In genomic region chr4:63604945-63605344, GRCm38 (mm10) we compare ENCODE assay signal across 36 mouse cellular contexts. TPM values are rescaled to one million over a fixed set of nuclear protein-coding genes. Genes with fewer than 3 reads are reported as not detected.
A peak's percentile ranks its signal among the peaks of the same experiment; 100 is the strongest.
DNase-seq lines count a peak whose midpoint lies in the region; ATAC-seq lines count a peak whose summit lies in the region.
"Had no signal": no experiment of that assay in that cellular context is flagged by ENCODE, and none has a peak within 500 bp of the region (broad histone marks: within the 10 kb centered on the region; RNA-seq: fewer than 3 reads in every experiment).

Gene Gm11213, minus strand, starts transcription at chr4:63605261.

- H3K9me3 ChIP-seq in heart, embryonic 11.5 days (replicated peaks; ENCODE audit: control insufficient read depth, low read length) = no peaks in the 10 kb centered on the region
- no peaks in the 10 kb centered on the region for H3K9me3 ChIP-seq in heart, embryonic 14.5 days (ENCODE audit: control insufficient read depth, low read length)
- H3K9me3 ChIP-seq in heart, embryonic 16.5 days (replicated peaks; ENCODE audit: control insufficient read depth, low read length) = no peaks in the 10 kb centered on the region
- H3K9me3 ChIP-seq: embryonic facial prominence, embryonic 12.5 days; embryonic facial prominence, embryonic 15.5 days had no signal

- WGBS in heart, embryonic 11.5 days (ENCODE audit: insufficient replicate concordance) = 70% methylated on average over 3 of the region's 3 CpGs
- 67% methylated on average over 3 of the region's 3 CpGs for WGBS in heart, embryonic 14.5 days
- 78% methylated on average over 3 of the region's 3 CpGs for WGBS in heart, embryonic 16.5 days

- peak within 1 kb of the TSS; percentile 35; the same call in 1 of the 2 replicates for H3K27ac ChIP-seq in heart, embryonic 11.5 days (ENCODE audit: low read depth, low read length)
- peak within 1 kb of the TSS; percentile 54 to 70 for H3K27ac ChIP-seq in heart, embryonic 14.5 days (replicated peaks in 1 of 2; ENCODE audit: control insufficient read depth in 1 of 2, insufficient read depth in 1 of 2, low read depth in 2 of 2, low read length in 2 of 2)
- peak within 1 kb of the TSS; percentile 68 for H3K27ac ChIP-seq in heart, embryonic 16.5 days (ENCODE audit: low read length)
- H3K27ac ChIP-seq: embryonic facial prominence, embryonic 12.5 days; embryonic facial prominence, embryonic 15.5 days; hindbrain, embryonic 14.5 days; hindbrain, postnatal 0 days had no signal

- H3K36me3 ChIP-seq in heart, embryonic 11.5 days (ENCODE audit: control insufficient read depth, insufficient read depth, low read length) = no peaks in the 10 kb centered on the region
- no peaks in the 10 kb centered on the region for H3K36me3 ChIP-seq in heart, embryonic 14.5 days (ENCODE audit: control insufficient read depth, insufficient read depth, low read length)
- H3K36me3 ChIP-seq in heart, embryonic 16.5 days (ENCODE audit: control insufficient read depth, insufficient read depth) = no peaks in the 10 kb centered on the region
- H3K36me3 ChIP-seq: embryonic facial prominence, embryonic 12.5 days; embryonic facial prominence, embryonic 15.5 days; G1E had no signal

- DNase-seq in heart, adult 11 months = peak; percentile 70
- DNase-seq in heart, postnatal 4 days = no peak
- DNase-seq in heart, postnatal 25 days (ENCODE audit: low spot score) = no peak
- no peak for DNase-seq in heart, adult 18-20 months
- DNase-seq in layer of hippocampus, adult 18-20 months (ENCODE audit: low spot score in 2 of 2) = no peak
- DNase-seq: adrenal gland, postnatal 10 days; adrenal gland, postnatal 36 days; B cell, adult 2 months; cerebellum, adult 18-20 months; cerebellum, adult 9-10 months; cerebellum, postnatal 14 days; forebrain, postnatal 0 days; gastrocnemius, postnatal 25 days; kidney, adult 18-20 months; kidney, adult 9 months had no signal

- no peaks in the 10 kb centered on the region for H3K27me3 ChIP-seq in heart, embryonic 11.5 days (ENCODE audit: control insufficient read depth, insufficient read depth, low read length)
- H3K27me3 ChIP-seq in heart, embryonic 14.5 days (ENCODE audit: control insufficient read depth, insufficient read depth, low read length) = no peaks in the 10 kb centered on the region
- H3K27me3 ChIP-seq in heart, embryonic 16.5 days (ENCODE audit: control insufficient read depth, insufficient read depth, low read length) = no peaks in the 10 kb centered on the region
- H3K27me3 ChIP-seq: embryonic facial prominence, embryonic 12.5 days; embryonic facial prominence, embryonic 15.5 days; Patski had no signal

- no peaks in the 10 kb centered on the region for H3K4me1 ChIP-seq in heart, embryonic 11.5 days (ENCODE audit: control insufficient read depth, insufficient read depth, low read length)
- peaks cover 0 to 9% of the 10 kb centered on the region in 2 experiments; a peak in 3 of 4 replicates for H3K4me1 ChIP-seq in heart, embryonic 14.5 days (ENCODE audit: control insufficient read depth in 2 of 2, insufficient read depth in 2 of 2, low read length in 2 of 2)
- H3K4me1 ChIP-seq in heart, embryonic 16.5 days (ENCODE audit: control insufficient read depth, insufficient read depth, low read length) = peaks cover 9% of the 10 kb centered on the region
- H3K4me1 ChIP-seq: embryonic facial prominence, embryonic 12.5 days; embryonic facial prominence, embryonic 15.5 days had no signal

- H3K9ac ChIP-seq in heart, embryonic 11.5 days (ENCODE audit: low read depth, low read length) = no peak within 1 kb of the TSS
- H3K9ac ChIP-seq in heart, embryonic 14.5 days (ENCODE audit: low read length) = no peak within 1 kb of the TSS
- H3K9ac ChIP-seq in heart, embryonic 16.5 days (ENCODE audit: low read length) = no peak within 1 kb of the TSS
- H3K9ac ChIP-seq: embryonic facial prominence, embryonic 12.5 days; embryonic facial prominence, embryonic 15.5 days; forebrain, postnatal 0 days; hindbrain, embryonic 14.5 days had no signal

- ATAC-seq in heart, embryonic 11.5 days (replicated peaks; ENCODE audit: insufficient number of reproducible peaks, low FRiP score, low TSS enrichment) = 0 out of 2 replicates have a peak, but pooled peaks have one; percentile 18
- no peak for ATAC-seq in heart, embryonic 14.5 days (ENCODE audit: insufficient number of reproducible peaks, insufficient read depth, low FRiP score, low read depth)
- no peak for ATAC-seq in heart, embryonic 16.5 days (replicated peaks; ENCODE audit: extremely low read depth, insufficient read depth, low FRiP score)
- ATAC-seq: forebrain, embryonic 14.5 days; forebrain, postnatal 0 days; hindbrain, postnatal 0 days; inflammation-experienced regulatory T-cells, adult 6 months; intestine, embryonic 16.5 days; Patski had no signal

- H3K4me3 ChIP-seq in heart, embryonic 11.5 days (ENCODE audit: low read depth, low read length) = no peak within 1 kb of the TSS
- no peak within 1 kb of the TSS for H3K4me3 ChIP-seq in heart, embryonic 14.5 days (ENCODE audit: control insufficient read depth in 1 of 2, insufficient read depth in 1 of 2, low read depth in 1 of 2, low read length in 2 of 2)
- no peak within 1 kb of the TSS for H3K4me3 ChIP-seq in heart, embryonic 16.5 days (ENCODE audit: low read length)
- H3K4me3 ChIP-seq: embryonic facial prominence, embryonic 12.5 days; embryonic facial prominence, embryonic 15.5 days had no signal

- intact Hi-C loops in heart, postnatal 25 days (cut with DNase I) = no loop called here

- no peak within 1 kb of the TSS for H3K4me2 ChIP-seq in heart, embryonic 11.5 days
- H3K4me2 ChIP-seq in heart, embryonic 14.5 days (ENCODE audit: low read length) = no peak within 1 kb of the TSS
- no peak within 1 kb of the TSS for H3K4me2 ChIP-seq in heart, embryonic 16.5 days (ENCODE audit: low read depth, low read length)
- H3K4me2 ChIP-seq: embryonic facial prominence, embryonic 12.5 days; embryonic facial prominence, embryonic 15.5 days; hindbrain, embryonic 14.5 days had no signal

RNA-seq across cellular contexts. Expression of gene Gm11213, which starts in this region (rescaled TPM):
- total RNA-seq in heart, postnatal 4 days (2021) = not detected
- not detected in 2 replicates for polyA plus RNA-seq in heart, embryonic 11.5 days (2014; fragmentation: Nextera tagmentation; extraction: Ambion mirVana)
- not detected for total RNA-seq in heart, postnatal 25 days (2021)
- polyA plus RNA-seq in heart, embryonic 14.5 days (2014; fragmentation: Nextera tagmentation; extraction: Ambion mirVana) = not detected in 2 replicates
- total RNA-seq in heart, adult 18-20 months (2021) = not detected
- polyA plus RNA-seq in heart, embryonic 16.5 days (2015; fragmentation: Nextera tagmentation; extraction: Ambion mirVana) = not detected in 2 replicates
- total RNA-seq in layer of hippocampus, adult 18-20 months (2021) = not detected
- total RNA-seq: adrenal gland, adult 18-20 months; adrenal gland, postnatal 10 days; adrenal gland, postnatal 36 days; CH12.LX; common myeloid progenitor, adult 5-6 weeks; forebrain, postnatal 0 days; G1E; gastrocnemius, adult 8-10 months; gastrocnemius, postnatal 25 days; granulocyte monocyte progenitor cell, adult 5-6 weeks; hindbrain, postnatal 0 days had no signal
- polyA plus RNA-seq: embryonic facial prominence, embryonic 12.5 days; embryonic facial prominence, embryonic 15.5 days; forebrain, embryonic 11.5 days; forebrain, embryonic 14.5 days; forebrain, postnatal 0 days; frontal cortex, adult 2 months; G1E; hindbrain, embryonic 11.5 days; hindbrain, embryonic 14.5 days; hindbrain, postnatal 0 days; inflammation-experienced regulatory T-cells, adult 6 months; intestine, embryonic 16.5 days; kidney, embryonic 16.5 days; Patski had no signal

Comparison
In these comparisons a context has a peak if more than half of its experiments do, and no peak if none do; other contexts are left out.
1. Peak in ATAC-seq and H3K27ac ChIP-seq in heart, embryonic 11.5 days; RNA of the gene not detected or under 1 TPM.